Mouse (Mus musculus): Measurements from ENCODE around the gene Zfp62. TPM values are rescaled to one million over a fixed set of nuclear protein-coding genes. Genes with fewer than 3 reads are reported as not detected.
"Not testable (repeated sequence)": the region's sequence is repeated elsewhere in the genome, so short reads cannot be mapped to it uniquely, and the experiment has no call there.

Gene Zfp62
- polyA plus RNA-seq, 2 experiments, result 22.1 to 38.0 TPM

GRCm38 (mm10) chr11:49186955-49187488, 16.1 kb upstream of the Zfp62 start, which contains the start of gene Btnl9:
Gene Btnl9, minus strand, starts transcription at chr11:49187159.
- no peaks in the 10 kb centered on the region for H3K9me3 ChIP-seq (ENCODE audit: control insufficient read depth, low read length)
- no peak within 1 kb of the TSS for H3K9ac ChIP-seq (ENCODE audit: low read depth, low read length, severe bottlenecking)
- no peak for TF ChIP-seq POLR2A (IDR thresholded peaks at IDR 0.05; ENCODE audit: borderline replicate concordance, extremely low read depth, insufficient read depth, insufficient read length)
- no peak for DNase-seq (ENCODE audit: low spot score)
- no peak within 1 kb of the TSS for H3K4me2 ChIP-seq (replicated peaks; ENCODE audit: low read depth, low read length, severe bottlenecking)
- no peaks in the 10 kb centered on the region for H3K36me3 ChIP-seq (ENCODE audit: control insufficient read depth, insufficient read depth, low read length)
- no peaks in the 10 kb centered on the region for H3K27me3 ChIP-seq (ENCODE audit: control insufficient read depth, insufficient read depth, low read length)
- no peaks in the 10 kb centered on the region for H3K4me1 ChIP-seq (ENCODE audit: control insufficient read depth, insufficient read depth, low read length)
- H3K4me3 ChIP-seq (replicated peaks; ENCODE audit: low read length), result no peak within 1 kb of the TSS
- no peak for ATAC-seq (ENCODE audit: low FRiP score, low read depth)
- no peak within 1 kb of the TSS for H3K27ac ChIP-seq (replicated peaks; ENCODE audit: low read depth, low read length)
- WGBS, result 76% methylated on average over 8 of the region's 8 CpGs

- H3K9ac ChIP-seq (ENCODE audit: low read depth, low read length, severe bottlenecking), result no peak overlapping the region
- H3K4me1 ChIP-seq (ENCODE audit: control insufficient read depth, insufficient read depth, low read length), result no peaks in the 10 kb centered on the region
- no peak overlapping the region for H3K4me2 ChIP-seq (replicated peaks; ENCODE audit: low read depth, low read length, severe bottlenecking)
- H3K9me3 ChIP-seq (ENCODE audit: control insufficient read depth, low read length), result no peaks in the 10 kb centered on the region
- TF ChIP-seq POLR2A (IDR thresholded peaks at IDR 0.05; ENCODE audit: borderline replicate concordance, extremely low read depth, insufficient read depth, insufficient read length), result no peak
- no peaks in the 10 kb centered on the region for H3K27me3 ChIP-seq (ENCODE audit: control insufficient read depth, insufficient read depth, low read length)
- DNase-seq (ENCODE audit: low spot score), result no peak
- H3K4me3 ChIP-seq (replicated peaks; ENCODE audit: low read length), result no peak overlapping the region
- no peaks in the 10 kb centered on the region for H3K36me3 ChIP-seq (ENCODE audit: control insufficient read depth, insufficient read depth, low read length)
- 77% methylated on average over 10 of the region's 10 CpGs for WGBS
- no peak for ATAC-seq (ENCODE audit: low FRiP score, low read depth)
- H3K27ac ChIP-seq (replicated peaks; ENCODE audit: low read depth, low read length), result no peak overlapping the region
Measured at GRCm38 (mm10) chr11:49187701-49188100, 15.4 kb upstream of the Zfp62 start.

GRCm38 (mm10) chr11:49189737-49190136, 13.4 kb upstream of the Zfp62 start:
- DNase-seq (ENCODE audit: low spot score), result peak; percentile 58
- Histone ChIP-seq H3K9ac (ENCODE audit: low read depth, low read length, severe bottlenecking) (no peak overlapping the region), H3K4me2 (replicated peaks; ENCODE audit: low read depth, low read length, severe bottlenecking) (no peak overlapping the region), H3K36me3 (ENCODE audit: control insufficient read depth, insufficient read depth, low read length) (no peaks in the 10 kb centered on the region), H3K27me3 (ENCODE audit: control insufficient read depth, insufficient read depth, low read length) (no peaks in the 10 kb centered on the region), H3K4me1 (ENCODE audit: control insufficient read depth, insufficient read depth, low read length) (no peaks in the 10 kb centered on the region), H3K27ac (replicated peaks; ENCODE audit: low read depth, low read length) (no peak overlapping the region), H3K9me3 (ENCODE audit: control insufficient read depth, low read length) (no peaks in the 10 kb centered on the region), H3K4me3 (replicated peaks; ENCODE audit: low read length) (no peak overlapping the region)
- TF ChIP-seq POLR2A (IDR thresholded peaks at IDR 0.05; ENCODE audit: borderline replicate concordance, extremely low read depth, insufficient read depth, insufficient read length), result no peak
- no peak for ATAC-seq (ENCODE audit: low FRiP score, low read depth)
- WGBS, result 3% methylated on average over 7 of the region's 7 CpGs

- Histone ChIP-seq H3K4me3 (replicated peaks; ENCODE audit: low read length) (no peak overlapping the region), H3K27me3 (ENCODE audit: control insufficient read depth, insufficient read depth, low read length) (no peaks in the 10 kb centered on the region), H3K36me3 (ENCODE audit: control insufficient read depth, insufficient read depth, low read length) (no peaks in the 10 kb centered on the region), H3K9ac (ENCODE audit: low read depth, low read length, severe bottlenecking) (no peak overlapping the region), H3K27ac (replicated peaks; ENCODE audit: low read depth, low read length) (no peak overlapping the region), H3K4me2 (replicated peaks; ENCODE audit: low read depth, low read length, severe bottlenecking) (no peak overlapping the region), H3K9me3 (ENCODE audit: control insufficient read depth, low read length) (no peaks in the 10 kb centered on the region), H3K4me1 (ENCODE audit: control insufficient read depth, insufficient read depth, low read length) (no peaks in the 10 kb centered on the region)
- TF ChIP-seq POLR2A (IDR thresholded peaks at IDR 0.05; ENCODE audit: borderline replicate concordance, extremely low read depth, insufficient read depth, insufficient read length), result no peak
- DNase-seq (ENCODE audit: low spot score), result no peak
- 63% methylated on average over 2 of the region's 2 CpGs for WGBS
- ATAC-seq (ENCODE audit: low FRiP score, low read depth), result no peak
Measured at GRCm38 (mm10) chr11:49191083-49191482, 12.0 kb upstream of the Zfp62 start.

GRCm38 (mm10) chr11:49194771-49195170, 8.3 kb upstream of the Zfp62 start:
- not testable (repeated sequence) for H3K27ac ChIP-seq (replicated peaks; ENCODE audit: low read depth, low read length); H3K4me3 ChIP-seq (replicated peaks; ENCODE audit: low read length); H3K9me3 ChIP-seq (ENCODE audit: control insufficient read depth, low read length); H3K27me3 ChIP-seq (ENCODE audit: control insufficient read depth, insufficient read depth, low read length); H3K4me1 ChIP-seq (ENCODE audit: control insufficient read depth, insufficient read depth, low read length); H3K9ac ChIP-seq (ENCODE audit: low read depth, low read length, severe bottlenecking); ATAC-seq (ENCODE audit: low FRiP score, low read depth); H3K4me2 ChIP-seq (replicated peaks; ENCODE audit: low read depth, low read length, severe bottlenecking); DNase-seq (ENCODE audit: low spot score); H3K36me3 ChIP-seq (ENCODE audit: control insufficient read depth, insufficient read depth, low read length)
- 97% methylated on average over 9 of the region's 9 CpGs for WGBS

- no peaks in the 10 kb centered on the region for H3K27me3 ChIP-seq (ENCODE audit: control insufficient read depth, insufficient read depth, low read length)
- no peak overlapping the region for H3K9ac ChIP-seq (ENCODE audit: low read depth, low read length, severe bottlenecking)
- no peaks in the 10 kb centered on the region for H3K4me1 ChIP-seq (ENCODE audit: control insufficient read depth, insufficient read depth, low read length)
- TF ChIP-seq POLR2A (IDR thresholded peaks at IDR 0.05; ENCODE audit: borderline replicate concordance, extremely low read depth, insufficient read depth, insufficient read length), result no peak
- H3K36me3 ChIP-seq (ENCODE audit: control insufficient read depth, insufficient read depth, low read length), result no peaks in the 10 kb centered on the region
- WGBS, result 89% methylated on average over 7 of the region's 7 CpGs
- H3K4me3 ChIP-seq (replicated peaks; ENCODE audit: low read length), result no peak overlapping the region
- DNase-seq (ENCODE audit: low spot score) (no peak), ATAC-seq (ENCODE audit: low FRiP score, low read depth) (no peak)
- no peaks in the 10 kb centered on the region for H3K9me3 ChIP-seq (ENCODE audit: control insufficient read depth, low read length)
- H3K4me2 ChIP-seq (replicated peaks; ENCODE audit: low read depth, low read length, severe bottlenecking), result no peak overlapping the region
- no peak overlapping the region for H3K27ac ChIP-seq (replicated peaks; ENCODE audit: low read depth, low read length)
Measured at GRCm38 (mm10) chr11:49195819-49196322, 7.2 kb upstream of the Zfp62 start.
